Mouse (Mus musculus): ENCODE measurements around the gene Ube2n.

DNA sequence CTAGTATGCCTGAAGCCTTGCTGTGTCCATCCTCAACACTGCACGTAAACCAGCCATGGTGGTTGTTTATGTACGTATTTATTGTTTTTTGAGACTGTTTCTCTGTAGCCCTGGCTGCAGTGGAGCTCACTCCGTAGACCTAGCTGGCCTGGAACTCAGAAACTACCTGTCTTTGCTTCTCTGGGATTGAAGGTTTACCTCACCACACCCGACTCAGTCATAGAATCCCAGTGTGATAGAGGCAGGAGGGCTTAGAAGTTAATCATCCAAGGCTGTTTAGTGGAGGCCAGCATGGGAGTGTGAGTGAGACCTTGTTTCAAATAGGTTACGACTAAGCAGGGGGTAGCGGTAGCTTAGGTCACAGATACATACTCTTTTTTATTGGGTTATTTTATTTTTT, 2.7 kb downstream of the Ube2n start:
- TF ChIP-seq TAL1 (IDR thresholded peaks at IDR 0.05; ENCODE audit: low read length), result no peak
- no peak for TF ChIP-seq POLR2AphosphoS5 (IDR thresholded peaks at IDR 0.05; ENCODE audit: borderline replicate concordance, low read depth, low read length)
- TF ChIP-seq GABPA (IDR thresholded peaks at IDR 0.05; ENCODE audit: low read depth, low read length), result no peak
- TF ChIP-seq POLR2A (IDR thresholded peaks at IDR 0.05; ENCODE audit: control insufficient read depth in 1 of 2, insufficient read depth in 1 of 2, low read depth in 1 of 2, low read length in 2 of 2, poor library complexity in 1 of 2), result no peak
- TF ChIP-seq CTCF (IDR thresholded peaks at IDR 0.05 in 2 of 3, conservative IDR thresholded peaks at IDR 0.05 in 1 of 3; ENCODE audit: control insufficient read depth in 1 of 3, insufficient read depth in 1 of 3, low read depth in 2 of 3, low read length in 3 of 3, poor library complexity in 1 of 3, severe bottlenecking in 1 of 3), result no peak
- TF ChIP-seq ZKSCAN1 (IDR thresholded peaks at IDR 0.05; ENCODE audit: low read depth, low read length), result no peak
- TF ChIP-seq EP300 (IDR thresholded peaks at IDR 0.05; ENCODE audit: low read depth in 1 of 2, low read length in 2 of 2), result no peak
- TF ChIP-seq NELFE (IDR thresholded peaks at IDR 0.05; ENCODE audit: low read depth, low read length), result no peak
- TF ChIP-seq MAX (IDR thresholded peaks at IDR 0.05; ENCODE audit: low read length), result no peak
- TF ChIP-seq E2F4 (IDR thresholded peaks at IDR 0.05; ENCODE audit: borderline replicate concordance, low read depth, low read length), result no peak
- TF ChIP-seq NRF1 (IDR thresholded peaks at IDR 0.05; ENCODE audit: insufficient read depth, low read depth, low read length, poor library complexity, severe bottlenecking), result no peak

Measured in MEL (cell line).